Mouse (Mus musculus): ENCODE measurements at regions not wholly inside any gene's neighbourhood (a gene's known extent, or its start where the extent isn't known, plus 50 kb on each side); places are given as distances from the start of the nearest gene placed in this dataset.

GRCm38 (mm10) chr9:46504536-46504935 lies 184.8 kb upstream of the 4931429L15Rik start:
- Histone ChIP-seq H3K4me1 (no peaks in the 10 kb centered on the region; the same call in 1 of the 2 replicates), H3K27me3 (no peaks in the 10 kb centered on the region), H3K9ac (no peak overlapping the region), H3K4me2 (replicated peaks) (no peak overlapping the region), H3K4me3 (no peak overlapping the region), H3K9me3 (no peaks in the 10 kb centered on the region), H3K36me3 (no peaks in the 10 kb centered on the region), H3K27ac (no peak overlapping the region)
- 79% methylated on average over 12 of the region's 12 CpGs for WGBS
- no peak for ATAC-seq (ENCODE audit: insufficient number of reproducible peaks, insufficient read depth, low FRiP score, low TSS enrichment)

- no peak overlapping the region for H3K4me3 ChIP-seq
- no peak for ATAC-seq (ENCODE audit: insufficient number of reproducible peaks, insufficient read depth, low FRiP score, low TSS enrichment)
These were observed 184.3 kb upstream of the 4931429L15Rik start for GRCm38 (mm10) chr9:46504133-46504416.

DNA sequence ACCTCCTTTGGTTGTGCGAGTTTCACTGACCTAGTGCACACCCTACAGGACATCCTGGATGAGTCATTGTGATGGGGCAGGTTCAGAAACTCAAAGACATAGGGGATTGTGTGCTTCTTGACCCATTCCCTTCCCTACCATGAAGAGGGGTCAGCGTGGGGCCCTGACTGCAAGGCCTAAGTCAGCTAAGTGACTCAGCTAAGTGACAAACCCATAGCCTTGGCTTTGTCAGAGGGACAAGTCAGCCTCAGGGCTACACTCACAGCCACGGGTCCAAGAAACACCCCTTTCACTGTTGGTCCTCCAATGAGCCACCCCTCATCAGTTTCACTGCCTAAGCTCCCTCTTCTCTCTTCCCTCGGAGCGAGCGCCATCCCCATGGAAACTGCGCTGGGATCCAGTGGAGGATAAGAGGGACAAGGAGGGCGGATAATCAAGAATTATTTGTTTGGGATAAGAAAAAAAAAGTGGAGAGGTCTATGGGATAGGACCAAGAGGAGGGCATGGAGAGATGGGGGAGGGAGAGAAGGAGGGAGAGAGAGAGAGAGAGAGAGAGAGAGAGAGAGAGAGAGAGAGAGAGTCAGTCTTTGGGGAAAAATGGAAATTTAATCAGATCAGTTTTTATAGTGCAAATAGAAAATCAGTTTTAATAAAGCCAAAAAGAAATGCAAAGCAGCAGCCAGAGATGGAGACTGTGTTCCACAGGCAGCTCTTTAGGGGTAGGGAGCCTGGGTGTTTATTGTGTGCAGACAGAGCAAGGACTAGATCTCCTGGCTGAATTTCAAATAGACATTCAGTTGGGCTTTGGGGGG lies 183.7 kb upstream of the 4931429L15Rik start:
- H3K9ac ChIP-seq, result no peak overlapping the region
- no peaks in the 10 kb centered on the region for H3K9me3 ChIP-seq
- H3K4me1 ChIP-seq, result no peaks in the 10 kb centered on the region; the same call in 1 of the 2 replicates
- 78% methylated on average over 8 of the region's 8 CpGs for WGBS
- no peak overlapping the region for H3K4me2 ChIP-seq (replicated peaks)
- no peak for ATAC-seq (ENCODE audit: insufficient number of reproducible peaks, insufficient read depth, low FRiP score, low TSS enrichment)
- no peaks in the 10 kb centered on the region for H3K36me3 ChIP-seq
- no peak overlapping the region for H3K27ac ChIP-seq
- H3K4me3 ChIP-seq, result no peak overlapping the region
- no peaks in the 10 kb centered on the region for H3K27me3 ChIP-seq

More at GRCm38 (mm10) chr9:46504133-46504416, 184.3 kb upstream of the 4931429L15Rik start:
- WGBS, result 62% methylated on average over 3 of the region's 3 CpGs
- Histone ChIP-seq H3K27me3 (no peaks in the 10 kb centered on the region), H3K9me3 (no peaks in the 10 kb centered on the region), H3K4me2 (replicated peaks) (no peak overlapping the region), H3K4me1 (no peaks in the 10 kb centered on the region; the same call in 1 of the 2 replicates), H3K36me3 (no peaks in the 10 kb centered on the region), H3K27ac (no peak overlapping the region), H3K9ac (no peak overlapping the region)

GRCm38 (mm10) chr9:46499426-46499825 lies 179.6 kb upstream of the 4931429L15Rik start:
- Histone ChIP-seq H3K4me2 (replicated peaks) (no peak overlapping the region), H3K9me3 (no peaks in the 10 kb centered on the region), H3K4me3 (no peak overlapping the region), H3K27me3 (no peaks in the 10 kb centered on the region), H3K9ac (no peak overlapping the region), H3K36me3 (no peaks in the 10 kb centered on the region), H3K4me1 (no peaks in the 10 kb centered on the region; the same call in 1 of the 2 replicates), H3K27ac (no peak overlapping the region)
- no peak for ATAC-seq (ENCODE audit: insufficient number of reproducible peaks, insufficient read depth, low FRiP score, low TSS enrichment)
- WGBS, result 18% methylated on average over 2 of the region's 2 CpGs

DNA sequence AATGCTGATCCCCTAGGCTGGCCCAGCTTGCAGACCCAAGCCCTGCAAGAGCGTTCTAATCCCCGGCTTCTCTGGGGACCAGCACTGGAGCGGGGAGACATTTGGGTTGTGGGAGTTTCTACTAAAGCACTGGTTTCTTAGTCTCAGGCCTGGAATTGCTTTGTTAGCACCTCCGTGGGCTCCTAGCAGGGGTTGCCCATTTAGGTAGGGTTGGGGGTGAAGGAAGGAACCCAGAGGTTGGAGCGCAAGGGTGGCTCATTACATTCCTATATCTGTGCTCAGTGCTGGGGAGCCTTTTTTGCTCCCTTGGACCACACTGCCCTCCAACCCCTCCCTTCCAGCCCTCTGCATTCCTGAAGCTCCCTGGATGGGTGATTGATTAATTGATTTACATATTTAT lies 179.1 kb upstream of the 4931429L15Rik start:
- ATAC-seq (ENCODE audit: insufficient number of reproducible peaks, insufficient read depth, low FRiP score, low TSS enrichment), result no peak
- Histone ChIP-seq H3K4me3 (no peak overlapping the region), H3K4me2 (replicated peaks) (no peak overlapping the region), H3K9me3 (no peaks in the 10 kb centered on the region), H3K27me3 (no peaks in the 10 kb centered on the region), H3K4me1 (no peaks in the 10 kb centered on the region; the same call in 1 of the 2 replicates), H3K9ac (no peak overlapping the region), H3K36me3 (no peaks in the 10 kb centered on the region), H3K27ac (no peak overlapping the region)
- WGBS, result 60% methylated on average over 5 of the region's 5 CpGs

- 76% methylated on average over 6 of the region's 6 CpGs for WGBS
- Histone ChIP-seq H3K4me1 (no peaks in the 10 kb centered on the region), H3K4me2 (replicated peaks) (no peak overlapping the region), H3K27ac (no peak overlapping the region), H3K4me3 (no peak overlapping the region), H3K9me3 (no peaks in the 10 kb centered on the region), H3K36me3 (no peaks in the 10 kb centered on the region), H3K9ac (no peak overlapping the region), H3K27me3 (no peaks in the 10 kb centered on the region)
- ATAC-seq (ENCODE audit: insufficient number of reproducible peaks, insufficient read depth, low FRiP score, low TSS enrichment), result no peak
These were observed 175.5 kb upstream of the 4931429L15Rik start for GRCm38 (mm10) chr9:46495276-46495675.

GRCm38 (mm10) chr9:46482859-46483443 lies 163.2 kb upstream of the 4931429L15Rik start:
- Histone ChIP-seq H3K9ac (no peak overlapping the region), H3K27ac (no peak overlapping the region), H3K4me1 (peaks cover 12% of the 10 kb centered on the region), H3K4me3 (no peak overlapping the region), H3K9me3 (no peaks in the 10 kb centered on the region), H3K4me2 (replicated peaks) (no peak overlapping the region), H3K36me3 (no peaks in the 10 kb centered on the region), H3K27me3 (no peaks in the 10 kb centered on the region)
- 55% methylated on average over 5 of the region's 5 CpGs for WGBS
- no peak for ATAC-seq (ENCODE audit: insufficient number of reproducible peaks, insufficient read depth, low FRiP score, low TSS enrichment)

DNA sequence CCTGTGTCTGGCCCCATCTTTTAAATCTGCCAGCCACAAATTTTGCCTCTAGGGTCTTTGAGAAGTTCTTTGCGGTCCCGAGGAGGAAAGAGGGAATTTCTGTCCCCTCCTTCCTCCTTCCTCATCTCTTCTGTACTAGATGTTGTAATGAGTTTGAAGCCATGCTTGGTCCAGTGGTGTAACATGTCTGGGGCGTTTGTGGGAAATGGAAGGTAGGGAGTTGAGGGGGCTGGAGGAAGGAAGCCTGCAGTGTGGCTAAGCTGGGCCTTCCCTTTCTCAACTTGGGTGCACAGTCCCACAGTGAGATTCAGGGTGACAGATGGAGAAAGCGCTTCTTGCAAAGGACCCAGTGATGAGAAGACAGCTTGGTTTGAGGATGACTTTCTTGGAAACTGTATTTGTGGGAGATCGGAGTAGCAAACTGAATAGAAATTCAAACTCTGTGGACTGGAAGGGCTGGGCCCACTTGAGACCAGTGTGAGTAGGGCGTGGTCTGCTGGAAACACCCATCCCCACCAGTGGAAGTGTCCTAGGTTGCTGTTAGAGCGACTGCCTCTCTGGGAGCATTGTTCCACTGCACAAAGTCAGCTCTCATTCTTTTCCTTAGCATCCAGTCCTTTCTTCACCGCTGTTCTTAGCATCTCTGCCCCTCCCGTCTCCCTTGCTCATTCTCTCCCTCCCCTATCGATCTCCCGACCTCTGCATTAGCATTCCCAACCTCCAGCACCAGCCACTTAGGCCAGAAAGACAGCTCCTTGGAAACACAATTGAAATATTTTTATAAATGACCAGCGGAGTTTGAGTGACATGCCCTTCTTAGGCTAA lies 162.5 kb upstream of the 4931429L15Rik start:
- Histone ChIP-seq H3K4me1 (peaks cover 12% of the 10 kb centered on the region), H3K9me3 (no peaks in the 10 kb centered on the region), H3K27me3 (no peaks in the 10 kb centered on the region), H3K36me3 (no peaks in the 10 kb centered on the region), H3K9ac (no peak overlapping the region), H3K4me3 (no peak overlapping the region), H3K27ac (no peak overlapping the region), H3K4me2 (replicated peaks) (no peak overlapping the region)
- ATAC-seq (ENCODE audit: insufficient number of reproducible peaks, insufficient read depth, low FRiP score, low TSS enrichment), result no peak
- 55% methylated on average over 12 of the region's 12 CpGs for WGBS

DNA sequence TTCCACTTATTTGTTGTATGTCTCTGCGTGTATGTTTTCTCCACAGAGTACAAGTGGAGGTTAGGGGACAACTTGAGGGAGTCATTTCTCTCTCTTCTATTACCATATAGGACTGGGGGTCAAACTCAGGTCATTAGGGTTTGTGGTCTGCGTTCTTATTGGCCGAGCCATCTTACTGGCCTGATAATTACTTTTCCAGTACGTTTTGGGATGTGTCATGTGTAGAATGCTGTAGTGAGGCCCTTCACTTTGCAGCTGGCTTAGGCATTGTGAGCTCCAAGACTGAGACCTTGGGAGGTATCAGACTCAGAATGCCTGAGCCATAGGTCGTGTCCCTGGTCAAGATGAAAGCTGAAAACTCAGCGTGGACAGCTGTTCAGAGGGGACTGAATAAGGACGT lies 161.7 kb upstream of the 4931429L15Rik start:
- Histone ChIP-seq H3K9ac (no peak overlapping the region), H3K4me3 (no peak overlapping the region), H3K36me3 (no peaks in the 10 kb centered on the region), H3K4me2 (replicated peaks) (no peak overlapping the region), H3K9me3 (no peaks in the 10 kb centered on the region), H3K4me1 (peaks cover 12% of the 10 kb centered on the region), H3K27me3 (no peaks in the 10 kb centered on the region), H3K27ac (no peak overlapping the region)
- ATAC-seq (ENCODE audit: insufficient number of reproducible peaks, insufficient read depth, low FRiP score, low TSS enrichment), result no peak
- WGBS, result 50% methylated on average over 7 of the region's 7 CpGs

GRCm38 (mm10) chr9:46480080-46480690 lies 160.4 kb upstream of the 4931429L15Rik start:
- Histone ChIP-seq H3K9ac (no peak overlapping the region), H3K4me3 (no peak overlapping the region), H3K36me3 (no peaks in the 10 kb centered on the region), H3K4me2 (replicated peaks) (no peak overlapping the region), H3K27me3 (no peaks in the 10 kb centered on the region), H3K4me1 (peaks cover 12% of the 10 kb centered on the region), H3K27ac (no peak overlapping the region), H3K9me3 (no peaks in the 10 kb centered on the region)
- 7% methylated on average over 13 of the region's 13 CpGs for WGBS
- ATAC-seq (ENCODE audit: insufficient number of reproducible peaks, insufficient read depth, low FRiP score, low TSS enrichment), result no peak

DNA sequence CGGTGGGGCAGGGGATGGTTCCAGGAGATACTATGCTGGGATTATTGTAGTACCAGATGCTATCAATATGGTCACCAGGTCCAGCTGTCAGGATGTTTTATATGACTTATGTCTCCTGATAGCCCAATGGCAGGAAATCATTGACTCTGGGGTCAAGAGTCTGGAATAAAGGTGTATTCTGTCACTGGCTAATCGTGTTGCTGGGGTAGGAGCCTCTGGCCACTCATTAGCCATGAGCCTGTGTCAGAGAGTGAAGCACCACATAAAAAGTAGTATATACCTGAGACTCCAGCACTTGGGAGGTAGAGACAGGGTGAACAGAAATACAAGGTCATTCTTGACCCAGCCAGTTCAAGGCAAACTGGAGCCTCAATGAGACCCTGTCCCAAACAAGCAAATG lies 158.8 kb upstream of the 4931429L15Rik start:
- no peaks in the 10 kb centered on the region for H3K27me3 ChIP-seq

More for the DNA sequence above, 158.8 kb upstream of the 4931429L15Rik start:
- H3K4me3 ChIP-seq, result no peak overlapping the region
- no peak overlapping the region for H3K4me2 ChIP-seq (replicated peaks)
- H3K36me3 ChIP-seq, result no peaks in the 10 kb centered on the region
- no peak overlapping the region for H3K9ac ChIP-seq
- H3K4me1 ChIP-seq, result peaks cover 12% of the 10 kb centered on the region
- no peaks in the 10 kb centered on the region for H3K9me3 ChIP-seq
- H3K27ac ChIP-seq, result no peak overlapping the region
- 52% methylated on average over 2 of the region's 2 CpGs for WGBS
- no peak for ATAC-seq (ENCODE audit: insufficient number of reproducible peaks, insufficient read depth, low FRiP score, low TSS enrichment)
